Mouse (Mus musculus) cerebellum, postnatal 14 days (tissue): Measurements from ENCODE around the gene Rapgef5.
"Not testable (repeated sequence)": the region's sequence is repeated elsewhere in the genome, so short reads cannot be mapped to it uniquely, and the experiment has no call there.

ENCODE experiments used
- DNase-seq, 2 experiments: peaks; one replicate each; pipeline ENCODE4 v3.0.0; 2021; ENCODE audit warnings: mixed read lengths in 2 of 2

Rapgef5 gene

GRCm38 (mm10) chr12:117781360-117781759 is 265.1 kb downstream of the Rapgef5 start:
- DNase-seq, result no peak

GRCm38 (mm10) chr12:117783426-117783825 is 267.1 kb downstream of the Rapgef5 start:
- no peak for DNase-seq

GRCm38 (mm10) chr12:117786621-117787020 is 270.3 kb downstream of the Rapgef5 start:
- no peak for DNase-seq

- no peak for DNase-seq
Observed at GRCm38 (mm10) chr12:117788513-117789011, 272.3 kb downstream of the Rapgef5 start.

- DNase-seq, result no peak
Observed at GRCm38 (mm10) chr12:117789017-117789416, 272.7 kb downstream of the Rapgef5 start.

- peak in 1 of 2 experiments; percentile 21 for DNase-seq
Observed at GRCm38 (mm10) chr12:117795303-117795702, 279.0 kb downstream of the Rapgef5 start.

- not testable (repeated sequence) for DNase-seq
Observed at GRCm38 (mm10) chr12:117803989-117804388, 287.7 kb downstream of the Rapgef5 start, which contains the start of gene Cdca7l. Gene Cdca7l (plus strand): TSS chr12:117804289.

- DNase-seq, result no peak
Observed at GRCm38 (mm10) chr12:117805576-117805975, 289.3 kb downstream of the Rapgef5 start.

GRCm38 (mm10) chr12:117806007-117806451 is 289.8 kb downstream of the Rapgef5 start:
- peak in 1 of 2 experiments; percentile 31 for DNase-seq

GRCm38 (mm10) chr12:117806470-117806869 is 290.2 kb downstream of the Rapgef5 start:
- no peak for DNase-seq

- no peak for DNase-seq
Observed at GRCm38 (mm10) chr12:117807637-117808036, 291.4 kb downstream of the Rapgef5 start.

- DNase-seq, result no peak
Observed at GRCm38 (mm10) chr12:117808355-117809326, 292.4 kb downstream of the Rapgef5 start.
